Mouse (Mus musculus): ENCODE data around the gene Trim71. TPM values are rescaled to one million over a fixed set of nuclear protein-coding genes. Genes with fewer than 3 reads are reported as not detected.

Trim71 gene
- polyA plus RNA-seq, 1 experiment from 2014 or later: 7.8 TPM

DNA sequence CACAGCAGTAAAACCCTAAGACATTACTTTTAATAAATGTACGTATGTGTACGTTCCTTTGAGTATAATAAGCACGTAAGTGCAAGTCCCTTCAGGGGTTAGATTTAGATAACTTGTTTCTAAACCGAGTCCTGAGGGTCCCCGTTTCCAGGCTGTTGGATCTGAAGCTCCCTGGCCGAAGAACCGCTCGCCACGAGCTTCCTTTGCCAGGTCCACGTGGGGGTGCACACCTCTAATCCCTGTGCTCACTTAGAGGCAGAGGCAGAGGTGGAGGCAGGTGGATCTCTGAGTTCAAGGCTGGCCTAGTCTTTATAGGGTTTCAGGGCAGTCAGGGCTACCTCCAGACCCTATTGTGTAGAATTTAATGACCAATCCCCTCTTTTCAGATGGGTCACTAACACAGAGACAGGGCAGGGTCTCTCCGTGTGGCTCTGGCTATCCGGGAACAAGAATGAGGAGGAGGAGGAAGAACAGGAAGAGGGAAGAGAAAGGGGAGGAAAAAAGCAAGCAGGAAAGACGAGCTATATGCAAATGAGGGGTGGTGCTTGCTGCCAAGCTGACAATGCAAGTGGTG, 46.2 kb downstream of the Trim71 start:
- WGBS: 86% methylated on average over 13 of the region's 13 CpGs
- Histone ChIP-seq H3K27me3 (replicated peaks; ENCODE audit: low read depth, poor library complexity, severe bottlenecking) (no peaks in the 10 kb centered on the region), H3K9me3 (peaks cover 18% of the 10 kb centered on the region), H3K36me3 (replicated peaks) (peaks cover 69% of the 10 kb centered on the region), H3K4me1 (peaks cover 17% of the 10 kb centered on the region), H3K4me3 (no peak overlapping the region), H3K27ac (replicated peaks) (no peak overlapping the region)
- DNase-seq (ENCODE audit: low spot score): no peak

DNA sequence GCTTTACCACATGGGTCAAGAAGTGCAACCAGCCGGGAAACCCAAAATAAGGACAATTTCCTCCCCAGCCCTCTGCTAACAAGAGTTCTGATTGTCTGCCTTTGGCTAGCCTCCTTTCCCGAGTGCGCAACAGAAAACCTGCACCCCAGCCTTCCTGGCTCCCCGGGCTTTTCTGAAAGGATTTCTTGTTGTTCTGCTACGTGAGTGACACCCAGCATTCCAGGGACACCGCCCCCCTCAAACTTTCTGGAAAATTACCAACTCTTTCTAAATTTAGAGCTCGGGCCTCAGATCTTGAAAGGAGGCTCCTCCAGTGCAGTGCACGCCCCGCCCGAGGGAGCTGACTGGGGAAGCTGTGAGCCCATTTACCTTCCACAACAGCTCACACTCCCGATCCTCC, 48.8 kb downstream of the Trim71 start, which contains the start of gene C130032M10Rik:
TSS of gene C130032M10Rik (plus strand) at position 334 of the 400 bp plus-strand sequence.
- no peak within 1 kb of the TSS for H3K4me3 ChIP-seq
- peaks cover 39% of the 10 kb centered on the region for H3K9me3 ChIP-seq
- peaks cover 14% of the 10 kb centered on the region for H3K4me1 ChIP-seq
- H3K36me3 ChIP-seq (replicated peaks): peaks cover 79% of the 10 kb centered on the region
- no peaks in the 10 kb centered on the region for H3K27me3 ChIP-seq (replicated peaks; ENCODE audit: low read depth, poor library complexity, severe bottlenecking)
- no peak within 1 kb of the TSS; the same call in 1 of the 2 replicates for H3K27ac ChIP-seq (replicated peaks)
- WGBS: 87% methylated on average over 11 of the region's 11 CpGs
- DNase-seq (ENCODE audit: low spot score): no peak

DNA sequence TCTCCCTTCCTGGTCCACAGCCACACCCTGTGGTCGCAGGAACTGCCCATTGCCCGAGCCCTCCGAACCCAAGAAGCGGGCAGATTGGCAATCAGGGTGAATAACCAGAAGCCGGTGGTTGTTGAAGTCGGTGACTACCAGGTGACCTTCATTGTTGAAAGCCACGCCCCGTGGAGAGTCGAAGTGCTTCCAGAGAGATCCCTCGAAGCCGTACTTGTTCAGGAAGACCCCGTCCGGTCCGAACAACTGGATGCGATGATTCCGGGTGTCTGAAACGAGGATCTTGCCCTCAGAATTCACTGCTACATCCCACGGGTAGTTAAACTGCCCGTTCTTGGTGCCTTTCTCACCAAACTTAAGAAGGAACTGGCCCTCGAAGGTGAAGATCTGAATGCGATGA, 51.3 kb downstream of the Trim71 start:
- peaks cover 100% of the 10 kb centered on the region for H3K36me3 ChIP-seq (replicated peaks)
- no peaks in the 10 kb centered on the region for H3K27me3 ChIP-seq (replicated peaks; ENCODE audit: low read depth, poor library complexity, severe bottlenecking)
- DNase-seq (ENCODE audit: low spot score): no peak
- 96% methylated on average over 21 of the region's 21 CpGs for WGBS
- 0 out of 2 replicates have a peak, but pooled peaks cover 2% of the 10 kb centered on the region for H3K4me1 ChIP-seq
- H3K4me3 ChIP-seq: no peak overlapping the region
- H3K27ac ChIP-seq (replicated peaks): no peak overlapping the region
- peaks cover 44% of the 10 kb centered on the region for H3K9me3 ChIP-seq

DNA sequence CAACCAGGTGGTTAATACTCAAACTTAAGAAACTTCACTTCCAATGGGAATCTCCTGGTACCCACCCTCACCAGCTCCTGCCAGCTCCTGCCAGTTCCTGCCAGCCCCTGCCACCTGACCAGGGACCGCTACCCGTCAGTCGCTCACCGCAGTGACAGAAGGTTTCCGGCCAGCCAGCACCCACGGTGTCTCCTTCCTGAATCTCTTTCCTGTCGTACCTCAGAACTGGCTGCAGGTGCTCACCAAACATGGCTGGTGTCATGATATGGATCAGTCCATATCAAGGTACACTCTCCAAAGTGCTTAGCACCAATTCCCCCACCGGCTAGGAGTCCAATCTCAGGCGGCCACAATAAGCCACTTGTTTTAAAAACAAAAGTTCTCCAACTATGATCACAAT, 54.4 kb downstream of the Trim71 start:
- Histone ChIP-seq H3K4me3 (no peak overlapping the region), H3K27ac (replicated peaks) (no peak overlapping the region), H3K9me3 (peaks cover 42% of the 10 kb centered on the region), H3K36me3 (replicated peaks) (peaks cover 93% of the 10 kb centered on the region), H3K27me3 (replicated peaks; ENCODE audit: low read depth, poor library complexity, severe bottlenecking) (no peaks in the 10 kb centered on the region), H3K4me1 (no peaks in the 10 kb centered on the region)
- DNase-seq (ENCODE audit: low spot score): no peak
- 92% methylated on average over 9 of the region's 9 CpGs for WGBS

GRCm38 (mm10) chr9:114507421-114507820, 56.7 kb downstream of the Trim71 start:
- no peak for DNase-seq (ENCODE audit: low spot score)
- Histone ChIP-seq H3K9me3 (peaks cover 20% of the 10 kb centered on the region), H3K4me3 (no peak overlapping the region), H3K27me3 (replicated peaks; ENCODE audit: low read depth, poor library complexity, severe bottlenecking) (no peaks in the 10 kb centered on the region), H3K27ac (replicated peaks) (no peak overlapping the region), H3K36me3 (replicated peaks) (peaks cover 69% of the 10 kb centered on the region), H3K4me1 (no peaks in the 10 kb centered on the region)
- WGBS: 91% methylated on average over 9 of the region's 9 CpGs

GRCm38 (mm10) chr9:114506564-114506963, 57.6 kb downstream of the Trim71 start:
- H3K36me3 ChIP-seq (replicated peaks): peaks cover 61% of the 10 kb centered on the region
- peaks cover 12% of the 10 kb centered on the region; the same call in 1 of the 2 replicates for H3K9me3 ChIP-seq
- no peaks in the 10 kb centered on the region for H3K27me3 ChIP-seq (replicated peaks; ENCODE audit: low read depth, poor library complexity, severe bottlenecking)
- H3K4me3 ChIP-seq: no peak overlapping the region
- WGBS: 83% methylated on average over 4 of the region's 4 CpGs
- H3K27ac ChIP-seq (replicated peaks): no peak overlapping the region
- H3K4me1 ChIP-seq: no peaks in the 10 kb centered on the region
- no peak for DNase-seq (ENCODE audit: low spot score)

GRCm38 (mm10) chr9:114504816-114505215, 59.4 kb downstream of the Trim71 start, which contains the start of gene Ccr4:
Gene Ccr4 (minus strand): TSS chr9:114504916.
- Histone ChIP-seq H3K27me3 (replicated peaks; ENCODE audit: low read depth, poor library complexity, severe bottlenecking) (no peaks in the 10 kb centered on the region), H3K4me1 (no peaks in the 10 kb centered on the region), H3K36me3 (replicated peaks) (peaks cover 43% of the 10 kb centered on the region), H3K9me3 (peaks cover 5% of the 10 kb centered on the region; the same call in 1 of the 2 replicates), H3K4me3 (no peak within 1 kb of the TSS), H3K27ac (replicated peaks) (no peak within 1 kb of the TSS)
- no peak for DNase-seq (ENCODE audit: low spot score)
- 91% methylated on average over 9 of the region's 9 CpGs for WGBS

DNA sequence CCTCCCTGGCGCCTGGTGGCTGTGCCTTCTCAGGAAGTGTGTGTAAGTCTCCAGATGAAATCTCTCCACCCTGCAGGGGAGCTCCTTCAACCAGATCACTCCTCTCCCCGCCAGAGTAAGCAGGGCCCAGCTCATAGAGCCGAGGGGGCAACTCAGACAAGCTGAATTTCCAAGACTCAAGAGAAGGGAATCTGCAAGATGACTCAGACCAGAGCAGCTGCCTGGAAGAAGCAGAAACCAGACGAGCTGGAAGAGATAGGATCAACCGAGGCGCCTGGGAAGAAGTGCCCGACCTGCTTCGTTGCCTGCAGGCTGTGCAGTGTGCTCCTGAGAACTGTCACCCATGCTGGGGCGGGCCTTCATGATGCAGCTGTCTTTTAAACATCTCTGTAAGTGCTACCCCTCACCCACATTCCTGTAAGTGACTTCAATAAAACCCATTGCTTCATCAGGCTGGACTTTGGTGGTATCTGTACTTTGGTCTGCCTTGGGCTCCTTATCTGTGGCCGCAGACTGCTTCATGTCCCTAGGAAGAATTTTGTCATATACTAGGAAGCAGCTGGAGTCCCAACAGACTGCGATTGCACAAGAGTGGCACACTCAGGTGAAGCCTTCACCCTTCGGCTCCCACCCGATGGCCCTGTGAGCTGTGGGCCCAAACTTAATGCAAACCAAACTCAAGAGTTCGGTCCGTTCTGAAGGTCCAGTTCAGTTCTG, 61.3 kb downstream of the Trim71 start:
- Histone ChIP-seq H3K4me1 (peaks cover 4% of the 10 kb centered on the region; the same call in 1 of the 2 replicates), H3K4me3 (no peak overlapping the region), H3K27ac (replicated peaks) (no peak overlapping the region), H3K9me3 (no peaks in the 10 kb centered on the region), H3K27me3 (replicated peaks; ENCODE audit: low read depth, poor library complexity, severe bottlenecking) (no peaks in the 10 kb centered on the region), H3K36me3 (replicated peaks) (peaks cover 24% of the 10 kb centered on the region)
- 74% methylated on average over 15 of the region's 15 CpGs for WGBS
- DNase-seq (ENCODE audit: low spot score): no peak

GRCm38 (mm10) chr9:114501913-114502312, 62.3 kb downstream of the Trim71 start:
- no peaks in the 10 kb centered on the region for H3K9me3 ChIP-seq
- no peak overlapping the region for H3K4me3 ChIP-seq
- H3K4me1 ChIP-seq: peaks cover 4% of the 10 kb centered on the region; the same call in 1 of the 2 replicates
- no peaks in the 10 kb centered on the region for H3K27me3 ChIP-seq (replicated peaks; ENCODE audit: low read depth, poor library complexity, severe bottlenecking)
- H3K27ac ChIP-seq (replicated peaks): no peak overlapping the region
- no peak for DNase-seq (ENCODE audit: low spot score)
- H3K36me3 ChIP-seq (replicated peaks): peaks cover 14% of the 10 kb centered on the region
- 96% methylated on average over 11 of the region's 11 CpGs for WGBS

GRCm38 (mm10) chr9:114501111-114501510, 63.1 kb downstream of the Trim71 start:
- no peak for DNase-seq (ENCODE audit: low spot score)
- no peaks in the 10 kb centered on the region for H3K27me3 ChIP-seq (replicated peaks; ENCODE audit: low read depth, poor library complexity, severe bottlenecking)
- no peaks in the 10 kb centered on the region for H3K9me3 ChIP-seq
- no peak overlapping the region for H3K27ac ChIP-seq (replicated peaks)
- H3K36me3 ChIP-seq (replicated peaks): peaks cover 6% of the 10 kb centered on the region
- H3K4me3 ChIP-seq: no peak overlapping the region
- 95% methylated on average over 7 of the region's 7 CpGs for WGBS
- H3K4me1 ChIP-seq: peaks cover 4% of the 10 kb centered on the region; the same call in 1 of the 2 replicates

DNA sequence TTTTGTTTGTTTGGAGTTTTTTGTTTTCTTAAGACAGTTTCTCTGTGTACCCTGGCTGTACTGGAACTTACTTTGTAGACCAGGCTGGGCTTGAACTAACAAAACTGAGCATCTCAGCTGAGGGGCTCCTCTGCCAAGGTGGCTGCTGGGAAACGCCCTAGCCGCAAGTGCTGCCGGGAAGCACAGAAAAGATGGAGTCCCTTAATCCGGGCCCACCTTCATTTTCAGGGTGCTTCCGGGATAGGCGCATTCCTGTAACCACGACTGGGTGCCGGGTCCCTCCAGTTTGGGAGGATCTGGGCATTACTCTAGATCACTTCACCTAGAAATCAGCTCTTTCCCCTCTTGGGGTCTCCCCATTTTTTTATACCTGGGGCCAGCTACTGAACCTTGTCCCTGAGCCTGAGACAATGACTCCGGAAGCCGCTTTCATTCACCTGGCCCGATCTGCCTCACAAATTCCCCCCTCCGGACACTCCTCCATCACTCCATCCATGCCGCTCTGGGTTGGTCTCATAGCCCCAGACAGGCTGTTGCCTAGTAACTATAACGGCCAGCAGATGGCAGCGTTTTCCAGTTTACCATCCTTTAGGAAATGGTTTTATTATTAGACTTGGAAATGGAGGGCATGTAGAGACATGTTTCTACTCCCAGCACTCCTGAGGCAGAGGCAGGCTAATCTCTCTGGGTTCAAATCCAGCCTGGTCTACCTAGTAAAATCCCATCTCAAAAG, 64.2 kb downstream of the Trim71 start:
- no peaks in the 10 kb centered on the region for H3K27me3 ChIP-seq (replicated peaks; ENCODE audit: low read depth, poor library complexity, severe bottlenecking)
- peak; percentile 75 for DNase-seq (ENCODE audit: low spot score)
- no peaks in the 10 kb centered on the region for H3K9me3 ChIP-seq
- WGBS: 20% methylated on average over 15 of the region's 15 CpGs
- H3K36me3 ChIP-seq (replicated peaks): no peaks in the 10 kb centered on the region
- H3K4me1 ChIP-seq: peaks cover 4% of the 10 kb centered on the region; the same call in 1 of the 2 replicates
- no peak overlapping the region for H3K4me3 ChIP-seq
- no peak overlapping the region for H3K27ac ChIP-seq (replicated peaks)

GRCm38 (mm10) chr9:114498218-114498617, 66.0 kb downstream of the Trim71 start:
- no peaks in the 10 kb centered on the region for H3K9me3 ChIP-seq
- no peaks in the 10 kb centered on the region for H3K36me3 ChIP-seq (replicated peaks)
- WGBS: 10% methylated on average over 11 of the region's 11 CpGs
- DNase-seq (ENCODE audit: low spot score): peak; percentile 91
- peak overlapping the region; percentile 19; the same call in 1 of the 2 replicates for H3K4me3 ChIP-seq
- peaks cover 4% of the 10 kb centered on the region; the same call in 1 of the 2 replicates for H3K4me1 ChIP-seq
- no peaks in the 10 kb centered on the region for H3K27me3 ChIP-seq (replicated peaks; ENCODE audit: low read depth, poor library complexity, severe bottlenecking)
- H3K27ac ChIP-seq (replicated peaks): no peak overlapping the region

All from embryonic facial prominence, embryonic 10.5 days (tissue).